Mouse (Mus musculus): Measurements from ENCODE around the gene Serpine1. TPM values are rescaled to one million over a fixed set of nuclear protein-coding genes. Genes with fewer than 3 reads are reported as not detected.

Gene Serpine1
- polyA plus RNA-seq, 1 experiment: 1.2 TPM

- no peak for TF ChIP-seq POLR2A (IDR thresholded peaks at IDR 0.05; ENCODE audit: low read depth, low read length)
- no peak for TF ChIP-seq CTCF (IDR thresholded peaks at IDR 0.05; ENCODE audit: extremely low read depth, insufficient read length, insufficient replicate concordance, low read depth, low read length)
- WGBS: 57% methylated on average over 6 of the region's 6 CpGs
- Histone ChIP-seq H3K27me3 (ENCODE audit: control insufficient read depth, insufficient read depth, low read length) (no peaks in the 10 kb centered on the region), H3K4me3 (ENCODE audit: low read depth, low read length) (no peak overlapping the region), H3K4me1 (ENCODE audit: control insufficient read depth, insufficient read depth, insufficient read length, low read length) (peaks cover 20% of the 10 kb centered on the region), H3K27ac (ENCODE audit: insufficient read depth, low read depth, low read length) (0 out of 2 replicates have a peak overlapping the region, but pooled peaks have one; percentile 3), H3K36me3 (ENCODE audit: control insufficient read depth, insufficient read depth, low read length) (no peaks in the 10 kb centered on the region)
These were observed 2.2 kb upstream of the Serpine1 start for GRCm38 (mm10) chr5:137074191-137074651.

GRCm38 (mm10) chr5:137073141-137073540 is 1.1 kb upstream of the Serpine1 start:
- no peak for TF ChIP-seq CTCF (IDR thresholded peaks at IDR 0.05; ENCODE audit: extremely low read depth, insufficient read length, insufficient replicate concordance, low read depth, low read length)
- no peak for TF ChIP-seq POLR2A (IDR thresholded peaks at IDR 0.05; ENCODE audit: low read depth, low read length)
- 77% methylated on average over 8 of the region's 8 CpGs for WGBS
- Histone ChIP-seq H3K4me3 (ENCODE audit: low read depth, low read length) (no peak overlapping the region), H3K36me3 (ENCODE audit: control insufficient read depth, insufficient read depth, low read length) (no peaks in the 10 kb centered on the region), H3K27ac (ENCODE audit: insufficient read depth, low read depth, low read length) (peak overlapping the region; percentile 54; the same call in 1 of the 2 replicates), H3K27me3 (ENCODE audit: control insufficient read depth, insufficient read depth, low read length) (no peaks in the 10 kb centered on the region), H3K4me1 (ENCODE audit: control insufficient read depth, insufficient read depth, insufficient read length, low read length) (peaks cover 20% of the 10 kb centered on the region)

- TF ChIP-seq POLR2A (IDR thresholded peaks at IDR 0.05; ENCODE audit: low read depth, low read length): no peak
- no peak for TF ChIP-seq CTCF (IDR thresholded peaks at IDR 0.05; ENCODE audit: extremely low read depth, insufficient read length, insufficient replicate concordance, low read depth, low read length)
- H3K27me3 ChIP-seq (ENCODE audit: control insufficient read depth, insufficient read depth, low read length): no peaks in the 10 kb centered on the region
- WGBS: 83% methylated on average over 19 of the region's 19 CpGs
- peaks cover 14% of the 10 kb centered on the region for H3K4me1 ChIP-seq (ENCODE audit: control insufficient read depth, insufficient read depth, insufficient read length, low read length)
- no peak overlapping the region for H3K4me3 ChIP-seq (ENCODE audit: low read depth, low read length)
- H3K36me3 ChIP-seq (ENCODE audit: control insufficient read depth, insufficient read depth, low read length): no peaks in the 10 kb centered on the region
- H3K27ac ChIP-seq (ENCODE audit: insufficient read depth, low read depth, low read length): no peak overlapping the region
These were observed 1.0 kb downstream of the Serpine1 start for GRCm38 (mm10) chr5:137070881-137071605.

- no peak overlapping the region for H3K4me3 ChIP-seq (ENCODE audit: low read depth, low read length)
- H3K27me3 ChIP-seq (ENCODE audit: control insufficient read depth, insufficient read depth, low read length): no peaks in the 10 kb centered on the region
- 74% methylated on average over 4 of the region's 4 CpGs for WGBS
- H3K4me1 ChIP-seq (ENCODE audit: control insufficient read depth, insufficient read depth, insufficient read length, low read length): peaks cover 11% of the 10 kb centered on the region
- no peaks in the 10 kb centered on the region for H3K36me3 ChIP-seq (ENCODE audit: control insufficient read depth, insufficient read depth, low read length)
- H3K27ac ChIP-seq (ENCODE audit: insufficient read depth, low read depth, low read length): no peak overlapping the region
- TF ChIP-seq POLR2A (IDR thresholded peaks at IDR 0.05; ENCODE audit: low read depth, low read length) (no peak), CTCF (IDR thresholded peaks at IDR 0.05; ENCODE audit: extremely low read depth, insufficient read length, insufficient replicate concordance, low read depth, low read length) (no peak)
These were observed 3.4 kb downstream of the Serpine1 start for GRCm38 (mm10) chr5:137068711-137069110.

GRCm38 (mm10) chr5:137065923-137066322 is 6.1 kb downstream of the Serpine1 start:
- 62% methylated on average over 8 of the region's 8 CpGs for WGBS
- Histone ChIP-seq H3K27ac (ENCODE audit: insufficient read depth, low read depth, low read length) (no peak overlapping the region), H3K27me3 (ENCODE audit: control insufficient read depth, insufficient read depth, low read length) (no peaks in the 10 kb centered on the region), H3K4me3 (ENCODE audit: low read depth, low read length) (no peak overlapping the region), H3K4me1 (ENCODE audit: control insufficient read depth, insufficient read depth, insufficient read length, low read length) (no peaks in the 10 kb centered on the region), H3K36me3 (ENCODE audit: control insufficient read depth, insufficient read depth, low read length) (no peaks in the 10 kb centered on the region)
- TF ChIP-seq POLR2A (IDR thresholded peaks at IDR 0.05; ENCODE audit: low read depth, low read length): no peak
- no peak for TF ChIP-seq CTCF (IDR thresholded peaks at IDR 0.05; ENCODE audit: extremely low read depth, insufficient read length, insufficient replicate concordance, low read depth, low read length)

GRCm38 (mm10) chr5:137065454-137065853 is 6.6 kb downstream of the Serpine1 start:
- Histone ChIP-seq H3K36me3 (ENCODE audit: control insufficient read depth, insufficient read depth, low read length) (no peaks in the 10 kb centered on the region), H3K4me3 (ENCODE audit: low read depth, low read length) (no peak overlapping the region), H3K27me3 (ENCODE audit: control insufficient read depth, insufficient read depth, low read length) (no peaks in the 10 kb centered on the region), H3K27ac (ENCODE audit: insufficient read depth, low read depth, low read length) (no peak overlapping the region), H3K4me1 (ENCODE audit: control insufficient read depth, insufficient read depth, insufficient read length, low read length) (no peaks in the 10 kb centered on the region)
- TF ChIP-seq CTCF (IDR thresholded peaks at IDR 0.05; ENCODE audit: extremely low read depth, insufficient read length, insufficient replicate concordance, low read depth, low read length) (no peak), POLR2A (IDR thresholded peaks at IDR 0.05; ENCODE audit: low read depth, low read length) (no peak)
- WGBS: 61% methylated on average over 6 of the region's 6 CpGs

GRCm38 (mm10) chr5:137062601-137063000 is 9.5 kb downstream of the Serpine1 start:
- Histone ChIP-seq H3K27me3 (ENCODE audit: control insufficient read depth, insufficient read depth, low read length) (no peaks in the 10 kb centered on the region), H3K4me1 (ENCODE audit: control insufficient read depth, insufficient read depth, insufficient read length, low read length) (no peaks in the 10 kb centered on the region), H3K36me3 (ENCODE audit: control insufficient read depth, insufficient read depth, low read length) (no peaks in the 10 kb centered on the region), H3K4me3 (ENCODE audit: low read depth, low read length) (no peak overlapping the region), H3K27ac (ENCODE audit: insufficient read depth, low read depth, low read length) (no peak overlapping the region)
- TF ChIP-seq POLR2A (IDR thresholded peaks at IDR 0.05; ENCODE audit: low read depth, low read length): no peak
- TF ChIP-seq CTCF (IDR thresholded peaks at IDR 0.05; ENCODE audit: extremely low read depth, insufficient read length, insufficient replicate concordance, low read depth, low read length): no peak
- WGBS: 67% methylated on average over 5 of the region's 5 CpGs

Measured in small intestine, adult 2 months (tissue).